In genomic region chr11:103111301-103111700, GRCm38 (mm10) we compare ENCODE assay signal across 8 mouse cellular contexts. TPM values are rescaled to one million over a fixed set of nuclear protein-coding genes. Genes with fewer than 3 reads are reported as not detected.
DNase-seq lines count a peak whose midpoint lies in the region; ATAC-seq lines count a peak whose summit lies in the region.

No protein-coding gene starts in this region.

- H3K4me3 ChIP-seq in heart, embryonic 12.5 days, result peak overlapping the region; percentile 39
- H3K4me3 ChIP-seq in embryonic facial prominence, embryonic 11.5 days (ENCODE audit: low read depth, low read length), result peak overlapping the region; percentile 3; the same call in 1 of the 2 replicates
- peak overlapping the region; percentile 47 for H3K4me3 ChIP-seq in intestine, embryonic 16.5 days (ENCODE audit: low read length)
- no peak overlapping the region for H3K4me3 ChIP-seq in midbrain, embryonic 13.5 days (replicated peaks)

- no peaks in the 10 kb centered on the region for H3K36me3 ChIP-seq in heart, embryonic 12.5 days
- no peaks in the 10 kb centered on the region for H3K36me3 ChIP-seq in embryonic facial prominence, embryonic 11.5 days (replicated peaks; ENCODE audit: control insufficient read depth, insufficient read depth, low read depth, low read length)
- no peaks in the 10 kb centered on the region for H3K36me3 ChIP-seq in intestine, embryonic 16.5 days (ENCODE audit: control insufficient read depth, insufficient read depth, low read length)
- no peaks in the 10 kb centered on the region for H3K36me3 ChIP-seq in midbrain, embryonic 13.5 days

- H3K9ac ChIP-seq in heart, embryonic 12.5 days, result peak overlapping the region; percentile 60
- peak overlapping the region; percentile 49 for H3K9ac ChIP-seq in embryonic facial prominence, embryonic 11.5 days (replicated peaks; ENCODE audit: low read length)
- peak overlapping the region; percentile 64; the same call in 1 of the 2 replicates for H3K9ac ChIP-seq in intestine, embryonic 16.5 days (ENCODE audit: low read depth, low read length)
- H3K9ac ChIP-seq in midbrain, embryonic 13.5 days (replicated peaks), result no peak overlapping the region

- no peak overlapping the region for H3K27ac ChIP-seq in heart, embryonic 12.5 days (ENCODE audit: poor library complexity, severe bottlenecking)
- no peak overlapping the region for H3K27ac ChIP-seq in embryonic facial prominence, embryonic 11.5 days (replicated peaks; ENCODE audit: low read depth, low read length)
- peak overlapping the region; percentile 43 for H3K27ac ChIP-seq in intestine, embryonic 16.5 days (ENCODE audit: low read length)
- H3K27ac ChIP-seq in midbrain, embryonic 13.5 days, result no peak overlapping the region

- DNase-seq in heart, adult 9 months (ENCODE audit: low spot score in 2 of 2), result no peak
- DNase-seq in embryonic facial prominence, embryonic 11.5 days (ENCODE audit: low spot score), result no peak
- no peak for DNase-seq in left cerebral cortex, adult 11 months (ENCODE audit: low spot score)
- no peak for DNase-seq in right cerebral cortex, adult 2 months (ENCODE audit: low spot score in 2 of 2)
- no peak for DNase-seq in spleen, postnatal 14 days (ENCODE audit: low spot score in 2 of 2)

- no peaks in the 10 kb centered on the region for H3K27me3 ChIP-seq in heart, embryonic 12.5 days (replicated peaks)
- peaks cover 3% of the 10 kb centered on the region; the same call in 1 of the 2 replicates for H3K27me3 ChIP-seq in embryonic facial prominence, embryonic 11.5 days (ENCODE audit: control insufficient read depth, insufficient read depth, low read length)
- no peaks in the 10 kb centered on the region for H3K27me3 ChIP-seq in intestine, embryonic 16.5 days (replicated peaks; ENCODE audit: control insufficient read depth, insufficient read depth, low read length)
- H3K27me3 ChIP-seq in midbrain, embryonic 13.5 days, result peaks cover 38% of the 10 kb centered on the region

- WGBS in heart, embryonic 12.5 days, result 17% methylated on average over 10 of the region's 10 CpGs
- WGBS in embryonic facial prominence, embryonic 11.5 days, result 16% methylated on average over 10 of the region's 10 CpGs
- WGBS in intestine, embryonic 16.5 days, result 25% methylated on average over 10 of the region's 10 CpGs
- WGBS in midbrain, embryonic 13.5 days, result 13% methylated on average over 10 of the region's 10 CpGs

- peak overlapping the region; percentile 80 for H3K4me2 ChIP-seq in heart, embryonic 12.5 days
- peak overlapping the region; percentile 65 for H3K4me2 ChIP-seq in embryonic facial prominence, embryonic 11.5 days (ENCODE audit: low read depth, low read length)
- H3K4me2 ChIP-seq in intestine, embryonic 16.5 days (ENCODE audit: low read depth, low read length), result peak overlapping the region; percentile 79
- H3K4me2 ChIP-seq in midbrain, embryonic 13.5 days (replicated peaks), result 0 out of 2 replicates have a peak overlapping the region, but pooled peaks have one; percentile 51

- no peak for ATAC-seq in heart, embryonic 12.5 days (ENCODE audit: insufficient number of reproducible peaks, low FRiP score)
- no peak for ATAC-seq in embryonic facial prominence, embryonic 11.5 days (replicated peaks; ENCODE audit: insufficient number of reproducible peaks, low FRiP score, low TSS enrichment, low read depth)
- ATAC-seq in intestine, embryonic 16.5 days, result no peak
- no peak for ATAC-seq in midbrain, embryonic 13.5 days

- peaks cover 19% of the 10 kb centered on the region for H3K4me1 ChIP-seq in heart, embryonic 12.5 days (replicated peaks)
- H3K4me1 ChIP-seq in embryonic facial prominence, embryonic 11.5 days (ENCODE audit: control insufficient read depth, insufficient read depth, low read length), result peaks cover 8% of the 10 kb centered on the region; the same call in 1 of the 2 replicates
- peaks cover 24% of the 10 kb centered on the region for H3K4me1 ChIP-seq in intestine, embryonic 16.5 days (ENCODE audit: control insufficient read depth, insufficient read depth, low read length)
- H3K4me1 ChIP-seq in midbrain, embryonic 13.5 days (replicated peaks), result peaks cover 26% of the 10 kb centered on the region

- H3K9me3 ChIP-seq in heart, embryonic 12.5 days (replicated peaks), result no peaks in the 10 kb centered on the region
- H3K9me3 ChIP-seq in embryonic facial prominence, embryonic 11.5 days (replicated peaks; ENCODE audit: control insufficient read depth, low read length), result no peaks in the 10 kb centered on the region
- no peaks in the 10 kb centered on the region for H3K9me3 ChIP-seq in intestine, embryonic 16.5 days (ENCODE audit: control insufficient read depth, low read length)
- no peaks in the 10 kb centered on the region for H3K9me3 ChIP-seq in midbrain, embryonic 13.5 days

RNA-seq across cellular contexts. Expression of gene Hexim1, which starts 4.7 kb away (rescaled TPM):
- polyA plus RNA-seq in heart, embryonic 12.5 days (2016; fragmentation: Nextera tagmentation; extraction: Ambion mirVana), result 2.8 and 3.0 TPM in 2 replicates
- polyA plus RNA-seq in embryonic facial prominence, embryonic 11.5 days (2014; fragmentation: Nextera tagmentation; extraction: Ambion mirVana), result 5.3 and 5.6 TPM in 2 replicates
- polyA plus RNA-seq in intestine, embryonic 16.5 days (2015; fragmentation: Nextera tagmentation; extraction: Ambion mirVana), result 4.2 and 4.6 TPM in 2 replicates
- polyA plus RNA-seq in midbrain, embryonic 13.5 days (2015; fragmentation: Nextera tagmentation; extraction: Ambion mirVana), result 3.5 and 3.9 TPM in 2 replicates

RNA-seq across cellular contexts. Expression of gene Acbd4, which starts 9.8 kb away (rescaled TPM):
- polyA plus RNA-seq in heart, embryonic 12.5 days (2016; fragmentation: Nextera tagmentation; extraction: Ambion mirVana), result 13.5 and 13.8 TPM in 2 replicates
- polyA plus RNA-seq in embryonic facial prominence, embryonic 11.5 days (2014; fragmentation: Nextera tagmentation; extraction: Ambion mirVana), result 6.4 and 7.8 TPM in 2 replicates
- 30.4 and 32.5 TPM in 2 replicates for polyA plus RNA-seq in intestine, embryonic 16.5 days (2015; fragmentation: Nextera tagmentation; extraction: Ambion mirVana)
- 6.5 and 7.8 TPM in 2 replicates for polyA plus RNA-seq in midbrain, embryonic 13.5 days (2015; fragmentation: Nextera tagmentation; extraction: Ambion mirVana)

RNA-seq across cellular contexts. Expression of gene Plcd3, which starts 9.8 kb away (rescaled TPM):
- 5.8 and 6.6 TPM in 2 replicates for polyA plus RNA-seq in heart, embryonic 12.5 days (2016; fragmentation: Nextera tagmentation; extraction: Ambion mirVana)
- 0.87 and 1.1 TPM in 2 replicates for polyA plus RNA-seq in embryonic facial prominence, embryonic 11.5 days (2014; fragmentation: Nextera tagmentation; extraction: Ambion mirVana)
- polyA plus RNA-seq in intestine, embryonic 16.5 days (2015; fragmentation: Nextera tagmentation; extraction: Ambion mirVana), result 2.1 and 2.3 TPM in 2 replicates
- polyA plus RNA-seq in midbrain, embryonic 13.5 days (2015; fragmentation: Nextera tagmentation; extraction: Ambion mirVana), result 0.99 and 1.1 TPM in 2 replicates

RNA-seq across cellular contexts. Expression of gene Hexim2, which starts 20.9 kb away (rescaled TPM):
- polyA plus RNA-seq in heart, embryonic 12.5 days (2016; fragmentation: Nextera tagmentation; extraction: Ambion mirVana), result 7.8 and 8.4 TPM in 2 replicates
- polyA plus RNA-seq in embryonic facial prominence, embryonic 11.5 days (2014; fragmentation: Nextera tagmentation; extraction: Ambion mirVana), result 7.1 and 8.3 TPM in 2 replicates
- polyA plus RNA-seq in intestine, embryonic 16.5 days (2015; fragmentation: Nextera tagmentation; extraction: Ambion mirVana), result 5.8 TPM in 2 replicates
- polyA plus RNA-seq in midbrain, embryonic 13.5 days (2015; fragmentation: Nextera tagmentation; extraction: Ambion mirVana), result 18.8 and 20.0 TPM in 2 replicates

RNA-seq across cellular contexts. Expression of gene Fmnl1, which starts 59.6 kb away (rescaled TPM):
- polyA plus RNA-seq in heart, embryonic 12.5 days (2016; fragmentation: Nextera tagmentation; extraction: Ambion mirVana), result 1.1 and 1.7 TPM in 2 replicates
- 0.70 and 0.72 TPM in 2 replicates for polyA plus RNA-seq in embryonic facial prominence, embryonic 11.5 days (2014; fragmentation: Nextera tagmentation; extraction: Ambion mirVana)
- polyA plus RNA-seq in intestine, embryonic 16.5 days (2015; fragmentation: Nextera tagmentation; extraction: Ambion mirVana), result 2.2 and 2.3 TPM in 2 replicates
- 1.7 and 3.7 TPM in 2 replicates for polyA plus RNA-seq in midbrain, embryonic 13.5 days (2015; fragmentation: Nextera tagmentation; extraction: Ambion mirVana)
